Mouse (Mus musculus) ES-E14 (cell line): ENCODE results near the gene Tomm20. TPM values are rescaled to one million over a fixed set of nuclear protein-coding genes. Genes with fewer than 3 reads are reported as not detected.

Experiments
- DNase-seq: peaks from one replicate; pipeline ENCODE4 v3.0.0-alpha.2; 2013; ENCODE audit warnings: low read depth, low spot score
- H3K27ac ChIP-seq: 2 replicates; pipeline ENCODE4 v1.5.1; 2012; ENCODE audit warnings: low read depth, mild to moderate bottlenecking, low read length, moderate library complexity, mixed read lengths; ENCODE audit not compliant: poor library complexity, insufficient read depth, severe bottlenecking
- H3K36me3 ChIP-seq: 2 replicates; pipeline ENCODE4 v1.6.1; 2012; ENCODE audit warnings: mild to moderate bottlenecking, low read length, moderate library complexity, mixed read lengths; ENCODE audit not compliant: control insufficient read depth, poor library complexity, insufficient read depth, severe bottlenecking
- H3K4me1 ChIP-seq, 2 experiments: fragments of 150-350 bp in 1 of 2; sonication (generic) in 1 of 2; 2 replicates each; pipeline ENCODE4 v1.6.1; 2012; ENCODE audit warnings: low read length in 2 of 2, mild to moderate bottlenecking in 1 of 2, mixed read lengths in 1 of 2; ENCODE audit not compliant: control insufficient read depth in 2 of 2, insufficient read depth in 2 of 2, poor library complexity in 1 of 2
- H3K4me3 ChIP-seq, 2 experiments: fragments of 150-350 bp in 1 of 2; sonication (generic) in 1 of 2; 2 replicates each; pipeline ENCODE4 v1.5.1; 2012; ENCODE audit warnings: low read length in 2 of 2, low read depth in 1 of 2, mild to moderate bottlenecking in 1 of 2, mixed read lengths in 1 of 2; ENCODE audit not compliant: insufficient read depth in 1 of 2, poor library complexity in 1 of 2, severe bottlenecking in 1 of 2
- H3K9ac ChIP-seq: 2 replicates; pipeline ENCODE4 v1.6.1; 2012; ENCODE audit warnings: low read depth, mild to moderate bottlenecking, low read length, mixed read lengths; ENCODE audit not compliant: poor library complexity, insufficient read depth, severe bottlenecking
- H3K9me3 ChIP-seq: fragments of 150-350 bp; sonication (generic); 2 replicates; pipeline ENCODE4 v1.6.1; 2012; ENCODE audit warnings: low read depth, mild to moderate bottlenecking, low read length; ENCODE audit not compliant: control insufficient read depth, insufficient read depth
- CHD2 ChIP-seq: IDR thresholded peaks from 2 replicates; pipeline ENCODE4 v1.6.1; 2014; ENCODE audit warnings: mild to moderate bottlenecking, low read depth, low read length, inconsistent platforms
- HCFC1 ChIP-seq: IDR thresholded peaks from 2 replicates; pipeline ENCODE4 v1.6.1; 2012; ENCODE audit warnings: low read length, inconsistent platforms, borderline replicate concordance; ENCODE audit not compliant: insufficient read depth
- MAFK ChIP-seq: IDR thresholded peaks from 2 replicates; pipeline ENCODE4 v1.6.1; 2014; ENCODE audit warnings: mild to moderate bottlenecking, low read depth, low read length, inconsistent platforms; ENCODE audit not compliant: insufficient read depth
- ZC3H11A ChIP-seq: IDR thresholded peaks from 2 replicates; pipeline ENCODE4 v1.6.1; 2012; ENCODE audit warnings: low read depth, mild to moderate bottlenecking, inconsistent platforms, low read length, borderline replicate concordance
- ZNF384 ChIP-seq: IDR thresholded peaks from 2 replicates; pipeline ENCODE4 v1.6.1; 2012; ENCODE audit warnings: low read depth, low read length, inconsistent platforms
- in situ Hi-C, 2 experiments: fragments of 600-800 bp; cut with MboI; formaldehyde crosslinking; loops; one replicate each; pipeline ENCODE4 v1.15.1; 2025; ENCODE audit warnings: low sequenced_read_pairs in 2 of 2, inconsistent platforms in 1 of 2; ENCODE audit not compliant: unreplicated experiment in 2 of 2
- total RNA-seq: library from RNA; depleted of rRNA; stranded (reverse); fragments of 300-350 nt; gene quantifications from 2 replicates; pipeline ENCODE4 v1.2.3, GENCODE M21; 2012

Tomm20 gene
- total RNA-seq, 1 experiment, result 815 TPM

DNA sequence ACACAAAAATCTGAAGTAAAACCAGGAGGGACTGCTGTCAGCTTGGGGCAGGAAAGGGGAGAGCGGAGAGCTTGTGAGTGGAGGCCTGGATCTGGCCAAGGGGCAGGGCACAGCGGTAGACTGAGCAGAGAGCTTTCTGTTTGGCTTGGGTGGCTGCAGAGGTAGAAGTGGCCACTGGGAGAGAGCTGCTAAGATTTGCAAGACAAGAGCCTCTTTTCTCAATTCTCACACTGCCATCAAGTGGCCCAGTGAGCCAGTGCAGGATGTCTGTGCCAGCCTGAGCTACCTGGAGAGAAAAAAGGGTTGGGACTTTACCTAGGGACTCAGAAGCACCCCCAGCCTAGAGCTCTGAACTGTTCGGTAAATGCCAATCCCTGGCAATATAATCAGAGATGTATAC lies 24.8 kb downstream of the Tomm20 start:
- DNase-seq, result peak; percentile 47
- in situ Hi-C loops, result no loop called here
- no peaks in the 10 kb centered on the region; a peak in 1 of 4 replicates for H3K4me1 ChIP-seq
- no peak overlapping the region for H3K27ac ChIP-seq
- no peaks in the 10 kb centered on the region for H3K9me3 ChIP-seq
- peaks cover 3% of the 10 kb centered on the region; the same call in 1 of the 2 replicates for H3K36me3 ChIP-seq
- H3K9ac ChIP-seq, result no peak overlapping the region
- no peak for TF ChIP-seq HCFC1
- no peak for TF ChIP-seq MAFK
- TF ChIP-seq ZC3H11A, result peak; percentile 78; the same call in 1 of the 2 replicates
- TF ChIP-seq ZNF384, result no peak
- TF ChIP-seq CHD2, result no peak
- no peak overlapping the region for H3K4me3 ChIP-seq

- in situ Hi-C loops, result no loop called here
These were observed 25.3 kb downstream of the Tomm20 start for GRCm38 (mm10) chr8:126920386-126920785.

GRCm38 (mm10) chr8:126919703-126920102 lies 25.9 kb downstream of the Tomm20 start:
- H3K4me1 ChIP-seq, result no peaks in the 10 kb centered on the region; a peak in 1 of 4 replicates
- no peak overlapping the region for H3K9ac ChIP-seq
- H3K36me3 ChIP-seq, result peaks cover 3% of the 10 kb centered on the region; the same call in 1 of the 2 replicates
- no peak overlapping the region for H3K4me3 ChIP-seq
- TF ChIP-seq ZC3H11A (no peak), ZNF384 (no peak), HCFC1 (no peak), MAFK (no peak), CHD2 (no peak)
- no peak overlapping the region for H3K27ac ChIP-seq
- no peak for DNase-seq
- H3K9me3 ChIP-seq, result no peaks in the 10 kb centered on the region
- in situ Hi-C loops, result no loop called here

More at GRCm38 (mm10) chr8:126920386-126920785, 25.3 kb downstream of the Tomm20 start:
- TF ChIP-seq MAFK (no peak), ZC3H11A (no peak)
- no peak for DNase-seq
- Histone ChIP-seq H3K4me1 (no peaks in the 10 kb centered on the region; a peak in 1 of 4 replicates), H3K9ac (no peak overlapping the region), H3K36me3 (peaks cover 3% of the 10 kb centered on the region; the same call in 1 of the 2 replicates), H3K4me3 (no peak overlapping the region), H3K27ac (no peak overlapping the region), H3K9me3 (no peaks in the 10 kb centered on the region)

DNA sequence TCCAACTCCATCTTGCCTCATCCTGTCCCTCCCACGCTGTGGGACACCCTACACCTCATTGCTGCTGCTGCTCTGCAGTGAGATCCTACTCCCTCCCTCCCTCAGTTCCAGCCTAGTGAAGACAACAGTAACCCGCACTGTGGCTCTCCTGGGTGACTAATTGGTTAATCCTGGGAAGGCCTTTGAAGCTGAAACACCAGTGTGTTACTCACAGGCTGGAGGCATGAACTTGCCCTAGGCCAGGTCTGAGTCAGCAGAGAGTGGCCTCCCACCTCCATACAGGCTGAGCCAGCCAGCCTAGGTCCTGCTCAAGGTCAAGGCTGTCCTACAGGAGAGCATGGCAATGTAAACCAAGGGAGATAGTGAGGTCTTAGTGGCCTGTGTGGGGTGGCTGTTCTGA lies 26.4 kb downstream of the Tomm20 start:
- H3K27ac ChIP-seq, result no peak overlapping the region

GRCm38 (mm10) chr8:126918356-126918755 lies 27.3 kb downstream of the Tomm20 start:
- TF ChIP-seq ZNF384, result no peak
- TF ChIP-seq MAFK, result no peak
- no peak for TF ChIP-seq CHD2
- no peak for TF ChIP-seq HCFC1
- no peak for TF ChIP-seq ZC3H11A

More for the DNA sequence above, 26.4 kb downstream of the Tomm20 start:
- Histone ChIP-seq H3K9ac (no peak overlapping the region), H3K9me3 (no peaks in the 10 kb centered on the region), H3K4me1 (no peaks in the 10 kb centered on the region; a peak in 1 of 4 replicates), H3K4me3 (no peak overlapping the region), H3K36me3 (peaks cover 3% of the 10 kb centered on the region; the same call in 1 of the 2 replicates)
- DNase-seq, result no peak
- in situ Hi-C loops, result no loop called here
- TF ChIP-seq CHD2 (no peak), HCFC1 (no peak), ZC3H11A (no peak)

More at GRCm38 (mm10) chr8:126918356-126918755, 27.3 kb downstream of the Tomm20 start:
- no peaks in the 10 kb centered on the region for H3K9me3 ChIP-seq
- DNase-seq, result no peak
- H3K9ac ChIP-seq, result no peak overlapping the region
- in situ Hi-C loops, result no loop called here
- no peak overlapping the region for H3K27ac ChIP-seq
- H3K4me3 ChIP-seq, result no peak overlapping the region
- H3K36me3 ChIP-seq, result peaks cover 3% of the 10 kb centered on the region; the same call in 1 of the 2 replicates
- no peaks in the 10 kb centered on the region; a peak in 2 of 4 replicates for H3K4me1 ChIP-seq
